Mouse (Mus musculus) small intestine, adult 2 months (tissue): ENCODE measurements around the gene Rhoc.
"Not testable (repeated sequence)": the region's sequence is repeated elsewhere in the genome, so short reads cannot be mapped to it uniquely, and the experiment has no call there.

Experiments used
- CTCF ChIP-seq: fragments of 200-500 bp; IDR thresholded peaks from 2 replicates; pipeline ENCODE4 v1.5.1; 2012; ENCODE audit warnings: low read depth, mild to moderate bottlenecking, control low read depth, inconsistent platforms, low read length, moderate library complexity, mixed read lengths; ENCODE audit not compliant: insufficient replicate concordance, insufficient read length; ENCODE audit errors: extremely low read depth
- POLR2A ChIP-seq: fragments of 200-500 bp; IDR thresholded peaks from 2 replicates; pipeline ENCODE4 v1.6.1; 2012; ENCODE audit warnings: low read depth, mild to moderate bottlenecking, control low read depth, inconsistent platforms, low read length, moderate library complexity

- not testable (repeated sequence) for TF ChIP-seq CTCF, POLR2A
Observed at GRCm38 (mm10) chr3:104813227-104813626, 25.1 kb downstream of the Rhoc start.
